Mouse (Mus musculus) CH12.LX (cell line): ENCODE measurements at regions not wholly inside any gene's neighbourhood (a gene's known extent, or its start where the extent isn't known, plus 50 kb on each side); places are given as distances from the start of the nearest gene placed in this dataset.

Experiments
- DNase-seq: peaks from one replicate; pipeline ENCODE4 v3.0.0-alpha.2; 2013; ENCODE audit errors: extremely low read depth
- H3K27ac ChIP-seq: 2 replicates; pipeline ENCODE4 v1.5.1; 2012; ENCODE audit warnings: low read depth, mild to moderate bottlenecking, control low read depth, moderate library complexity; ENCODE audit not compliant: insufficient read depth
- H3K27me3 ChIP-seq: replicated peaks from 2 replicates; pipeline ENCODE3; 2012; ENCODE audit warnings: inconsistent platforms
- H3K36me3 ChIP-seq, 2 experiments: replicated peaks in 1 of 2; 2 replicates each; pipeline versions ENCODE3 to v1.6.1; 2012; ENCODE audit warnings: inconsistent platforms in 1 of 2, low read length in 1 of 2, mild to moderate bottlenecking in 1 of 2, mixed read lengths in 1 of 2, moderate library complexity in 1 of 2; ENCODE audit not compliant: control insufficient read depth in 1 of 2, insufficient read depth in 1 of 2
- H3K4me1 ChIP-seq, 2 experiments: 2 replicates each; pipeline ENCODE4 v1.6.1; 2012; ENCODE audit warnings: inconsistent platforms in 1 of 2, moderate library complexity in 1 of 2; ENCODE audit not compliant: insufficient read depth in 2 of 2, control insufficient read depth in 1 of 2
- H3K4me2 ChIP-seq: 2 replicates; pipeline ENCODE4 v1.6.1; 2012; ENCODE audit warnings: low read depth, mild to moderate bottlenecking, control low read depth; ENCODE audit not compliant: poor library complexity, insufficient read depth, severe bottlenecking
- H3K4me3 ChIP-seq, 3 experiments: fragments of 150-350 bp in 1 of 3; sonication (generic) in 1 of 3; replicated peaks in 1 of 3; 2 replicates each; pipeline versions ENCODE3 to v1.5.1; 2011 to 2012; ENCODE audit warnings: low read depth in 2 of 3, low read length in 2 of 3, mild to moderate bottlenecking in 2 of 3, moderate library complexity in 2 of 3, control low read depth in 1 of 3, improper control_type of control experiment in 1 of 3, inconsistent platforms in 1 of 3, mixed read lengths in 1 of 3; ENCODE audit not compliant: poor library complexity in 1 of 3
- H3K79me2 ChIP-seq: replicated peaks from 2 replicates; pipeline ENCODE4 v1.6.1; 2012; ENCODE audit warnings: mild to moderate bottlenecking, moderate library complexity; ENCODE audit not compliant: control insufficient read depth, poor library complexity, insufficient read depth, severe bottlenecking; ENCODE audit errors: extremely low read depth
- H3K9ac ChIP-seq: 2 replicates; pipeline ENCODE4 v1.6.1; 2012; ENCODE audit warnings: low read depth, mild to moderate bottlenecking, control low read depth, moderate library complexity; ENCODE audit not compliant: insufficient read depth
- H3K9me3 ChIP-seq: replicated peaks from 2 replicates; pipeline ENCODE3; 2012; ENCODE audit warnings: low read length, inconsistent platforms, mixed read lengths
- CHD2 ChIP-seq: IDR thresholded peaks from 2 replicates; pipeline ENCODE4 v1.6.1; 2011; ENCODE audit warnings: low read length, improper control_type of control experiment
- EP300 ChIP-seq: IDR thresholded peaks from 2 replicates; pipeline ENCODE4 v1.6.1; 2011; ENCODE audit warnings: low read length, improper control_type of control experiment
- ETS1 ChIP-seq: conservative IDR thresholded peaks from 2 replicates; pipeline ENCODE4 v1.6.1; 2012; ENCODE audit warnings: low read depth, mild to moderate bottlenecking, inconsistent platforms, low read length, improper control_type of control experiment, moderate library complexity
- JUND ChIP-seq: conservative IDR thresholded peaks from 2 replicates; pipeline ENCODE4 v1.6.1; 2011; ENCODE audit warnings: low read depth, low read length, improper control_type of control experiment
- MAZ ChIP-seq: IDR thresholded peaks from 2 replicates; pipeline ENCODE4 v1.6.1; 2012; ENCODE audit warnings: low read depth, mild to moderate bottlenecking, inconsistent platforms, low read length, improper control_type of control experiment, moderate library complexity
- MEF2A ChIP-seq: IDR thresholded peaks from 2 replicates; pipeline ENCODE4 v1.6.1; 2014; ENCODE audit warnings: low read depth, mild to moderate bottlenecking, inconsistent platforms, low read length, improper control_type of control experiment, borderline replicate concordance
- PAX5 ChIP-seq: IDR thresholded peaks from 2 replicates; pipeline ENCODE4 v1.6.1; 2012; ENCODE audit warnings: low read length, inconsistent platforms, mixed read lengths
- TBP ChIP-seq: conservative IDR thresholded peaks from 2 replicates; pipeline ENCODE4 v1.6.1; 2011; ENCODE audit warnings: low read depth, low read length, improper control_type of control experiment
- UBTF ChIP-seq: IDR thresholded peaks from 2 replicates; pipeline ENCODE4 v1.6.1; 2012; ENCODE audit warnings: low read depth, mild to moderate bottlenecking, inconsistent platforms, low read length, improper control_type of control experiment, moderate library complexity
- USF1 ChIP-seq: IDR thresholded peaks from 2 replicates; pipeline ENCODE4 v1.6.1; 2014; ENCODE audit warnings: low read depth, mild to moderate bottlenecking, inconsistent platforms, low read length, improper control_type of control experiment
- dilution Hi-C: fragments of 300-500 bp; cut with MboI; formaldehyde crosslinking; loops from 2 replicates; pipeline ENCODE4 v1.14.3; 2020; ENCODE audit warnings: low sequenced_read_pairs; ENCODE audit not compliant: extremely low pct_unique_long_range_greater_than_20kb, extremely low pct_ligation_motif_present
- in situ Hi-C: fragments of 300-500 bp; cut with MboI; formaldehyde crosslinking; loops from 3 replicates; pipeline ENCODE4 v1.14.3; 2019; ENCODE audit warnings: low sequenced_read_pairs, low pct_ligation_motif_present, low pct_unique_long_range_greater_than_20kb, mixed read lengths

GRCm38 (mm10) chr3:148504928-148505327 is 485.4 kb downstream of the Adgrl2 start:
- Histone ChIP-seq H3K4me3 (no peak overlapping the region), H3K9ac (no peak overlapping the region), H3K36me3 (no peaks in the 10 kb centered on the region), H3K79me2 (no peaks in the 10 kb centered on the region), H3K27ac (no peak overlapping the region), H3K4me1 (no peaks in the 10 kb centered on the region), H3K9me3 (no peaks in the 10 kb centered on the region), H3K4me2 (no peak overlapping the region), H3K27me3 (no peaks in the 10 kb centered on the region)
- no peak for TF ChIP-seq JUND
- TF ChIP-seq MEF2A = no peak
- TF ChIP-seq EP300 = no peak
- in situ Hi-C loops = no loop called here
- DNase-seq = no peak
- dilution Hi-C loops = no loop called here

GRCm38 (mm10) chr3:148503432-148503831 is 486.9 kb downstream of the Adgrl2 start:
- Histone ChIP-seq H3K27me3 (no peaks in the 10 kb centered on the region), H3K9ac (no peak overlapping the region), H3K9me3 (no peaks in the 10 kb centered on the region), H3K36me3 (no peaks in the 10 kb centered on the region), H3K4me1 (no peaks in the 10 kb centered on the region), H3K4me3 (no peak overlapping the region), H3K27ac (no peak overlapping the region), H3K79me2 (no peaks in the 10 kb centered on the region), H3K4me2 (no peak overlapping the region)
- TF ChIP-seq MAZ (no peak), JUND (no peak), CHD2 (no peak), EP300 (no peak), ETS1 (no peak), USF1 (no peak), UBTF (no peak)
- dilution Hi-C loops (no loop called here), in situ Hi-C loops (no loop called here)
- DNase-seq = no peak

GRCm38 (mm10) chr3:148501801-148502200 is 488.6 kb downstream of the Adgrl2 start:
- TF ChIP-seq PAX5 (no peak), TBP (no peak), USF1 (no peak), CHD2 (no peak)
- dilution Hi-C loops = no loop called here

More at GRCm38 (mm10) chr3:148501801-148502200, 488.6 kb downstream of the Adgrl2 start:
- H3K9me3 ChIP-seq = no peaks in the 10 kb centered on the region
- no peak overlapping the region for H3K27ac ChIP-seq
- no peaks in the 10 kb centered on the region for H3K27me3 ChIP-seq
- in situ Hi-C loops = no loop called here
- H3K4me2 ChIP-seq = no peak overlapping the region
- no peaks in the 10 kb centered on the region for H3K79me2 ChIP-seq
- H3K4me3 ChIP-seq = no peak overlapping the region
- H3K4me1 ChIP-seq = peaks cover 0 to 8% of the 10 kb centered on the region in 2 experiments; a peak in 1 of 4 replicates
- no peak for DNase-seq
- no peak overlapping the region for H3K9ac ChIP-seq
- H3K36me3 ChIP-seq = no peaks in the 10 kb centered on the region
